Mouse (Mus musculus): Measurements from ENCODE around the gene 1700016H13Rik.

DNA sequence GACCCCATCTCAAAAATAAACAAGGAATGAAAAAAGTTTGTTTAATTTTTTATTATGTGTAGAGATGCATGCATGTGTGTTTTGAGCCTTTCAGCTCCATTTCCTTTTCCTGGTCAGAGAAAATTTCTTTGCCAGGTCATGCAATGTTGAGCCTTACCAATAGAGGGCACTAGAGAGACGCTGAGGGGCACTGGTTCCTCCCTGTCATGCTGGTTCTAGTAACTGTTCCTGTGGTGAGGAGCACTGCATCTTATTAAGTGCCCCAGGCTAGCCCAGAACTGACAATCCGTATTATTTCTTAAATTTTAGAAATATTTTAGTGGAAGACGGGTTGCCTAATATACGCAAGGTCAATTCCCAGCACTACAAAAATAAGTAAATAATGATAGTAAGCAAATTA, 24.6 kb upstream of the 1700016H13Rik start:
- TF ChIP-seq CTCF (IDR thresholded peaks at IDR 0.05; ENCODE audit: extremely low read depth, insufficient read depth, insufficient read length, insufficient replicate concordance) (peak; percentile 85; the same call in 1 of the 2 replicates), POLR2A (IDR thresholded peaks at IDR 0.05; ENCODE audit: low read depth, low read length) (no peak)

Measured in spleen, adult 2 months (tissue).